ENCODE assay signal across 20 mouse cellular contexts in genomic region chr3:129651765-129652164, GRCm38 (mm10).
DNase-seq lines count a peak whose midpoint lies in the region; ATAC-seq lines count a peak whose summit lies in the region.
"Had no signal": no experiment of that assay in that cellular context is flagged by ENCODE, and none has a peak within 500 bp of the region (broad histone marks: within the 10 kb centered on the region; RNA-seq: fewer than 3 reads in every experiment).

No protein-coding gene starts in this region.

- no peak overlapping the region for H3K4me2 ChIP-seq in intestine, embryonic 15.5 days (replicated peaks)
- H3K4me2 ChIP-seq: embryonic facial prominence, embryonic 15.5 days; heart, embryonic 12.5 days; hindbrain, embryonic 14.5 days had no signal

- H3K27me3 ChIP-seq in intestine, embryonic 15.5 days (replicated peaks): no peaks in the 10 kb centered on the region
- H3K27me3 ChIP-seq: CH12.LX; embryonic facial prominence, embryonic 15.5 days; heart, embryonic 12.5 days had no signal

- ATAC-seq in activated CD4-positive, CD25-positive, alpha-beta regulatory T cell, adult 4 months: no peak
- no peak for ATAC-seq in intestine, embryonic 15.5 days
- ATAC-seq: forebrain, embryonic 14.5 days; intestine, embryonic 16.5 days had no signal

- H3K27ac ChIP-seq in intestine, embryonic 15.5 days: no peak overlapping the region
- H3K27ac ChIP-seq: embryonic facial prominence, embryonic 15.5 days; forebrain, embryonic 10.5 days; gastrocnemius, adult 2 months; hindbrain, embryonic 10.5 days; hindbrain, embryonic 14.5 days had no signal

- no peaks in the 10 kb centered on the region for H3K9me3 ChIP-seq in intestine, embryonic 15.5 days
- H3K9me3 ChIP-seq: embryonic facial prominence, embryonic 15.5 days; forebrain, embryonic 10.5 days; G1E; hindbrain, embryonic 10.5 days had no signal

- 94% methylated on average over 8 of the region's 8 CpGs for WGBS in intestine, embryonic 15.5 days

- DNase-seq in cerebellum, adult 18-20 months: peak; percentile 28 to 29
- DNase-seq in cerebellum, postnatal 4 days (ENCODE audit: low spot score in 2 of 2): no peak
- peak; percentile 78 for DNase-seq in brain, adult 2 months (ENCODE audit: low read depth, low spot score)
- DNase-seq in cerebellum, postnatal 25 days: peak; percentile 54 to 59
- DNase-seq: adrenal gland, postnatal 14 days; gastrocnemius, adult 2 months; gastrocnemius, postnatal 25 days; kidney, adult 2 months had no signal

- H3K9ac ChIP-seq in intestine, embryonic 15.5 days: no peak overlapping the region
- H3K9ac ChIP-seq: embryonic facial prominence, embryonic 15.5 days; heart, embryonic 12.5 days; hindbrain, embryonic 14.5 days had no signal

- H3K36me3 ChIP-seq in intestine, embryonic 15.5 days: no peaks in the 10 kb centered on the region
- H3K36me3 ChIP-seq: embryonic facial prominence, embryonic 15.5 days; forebrain, embryonic 10.5 days; G1E; heart, embryonic 12.5 days; hindbrain, embryonic 10.5 days had no signal

- H3K4me1 ChIP-seq in intestine, embryonic 15.5 days (replicated peaks): peaks cover 5% of the 10 kb centered on the region

- H3K4me3 ChIP-seq in intestine, embryonic 15.5 days (replicated peaks): no peak overlapping the region
- H3K4me3 ChIP-seq: embryonic facial prominence, embryonic 15.5 days; erythroblast, embryonic 14.5 days; forebrain, embryonic 10.5 days; gastrocnemius, adult 2 months; heart, embryonic 12.5 days; hindbrain, embryonic 10.5 days had no signal

Comparison
In these comparisons a context has a peak if more than half of its experiments do, and no peak if none do; other contexts are left out.
1. DNase-seq: peak in cerebellum, adult 18-20 months (2 of 2), brain, adult 2 months (single experiment) and cerebellum, postnatal 25 days (2 of 2); none in cerebellum, postnatal 4 days (0 of 2).